Mouse (Mus musculus) neural tube, postnatal 0 days (tissue): Measurements from ENCODE around the gene B4galnt3. TPM values are rescaled to one million over a fixed set of nuclear protein-coding genes. Genes with fewer than 3 reads are reported as not detected.

Source experiments
- polyA plus RNA-seq: library from polyadenylated mRNA; unstranded; fragments of >200 nt; fragmentation: Nextera tagmentation; extraction: Ambion mirVana; gene quantifications from 2 replicates; pipeline ENCODE4 v1.2.1, GENCODE M21; 2015

B4galnt3 gene
- 0.41 and 0.59 TPM in 2 replicates for polyA plus RNA-seq

DNA sequence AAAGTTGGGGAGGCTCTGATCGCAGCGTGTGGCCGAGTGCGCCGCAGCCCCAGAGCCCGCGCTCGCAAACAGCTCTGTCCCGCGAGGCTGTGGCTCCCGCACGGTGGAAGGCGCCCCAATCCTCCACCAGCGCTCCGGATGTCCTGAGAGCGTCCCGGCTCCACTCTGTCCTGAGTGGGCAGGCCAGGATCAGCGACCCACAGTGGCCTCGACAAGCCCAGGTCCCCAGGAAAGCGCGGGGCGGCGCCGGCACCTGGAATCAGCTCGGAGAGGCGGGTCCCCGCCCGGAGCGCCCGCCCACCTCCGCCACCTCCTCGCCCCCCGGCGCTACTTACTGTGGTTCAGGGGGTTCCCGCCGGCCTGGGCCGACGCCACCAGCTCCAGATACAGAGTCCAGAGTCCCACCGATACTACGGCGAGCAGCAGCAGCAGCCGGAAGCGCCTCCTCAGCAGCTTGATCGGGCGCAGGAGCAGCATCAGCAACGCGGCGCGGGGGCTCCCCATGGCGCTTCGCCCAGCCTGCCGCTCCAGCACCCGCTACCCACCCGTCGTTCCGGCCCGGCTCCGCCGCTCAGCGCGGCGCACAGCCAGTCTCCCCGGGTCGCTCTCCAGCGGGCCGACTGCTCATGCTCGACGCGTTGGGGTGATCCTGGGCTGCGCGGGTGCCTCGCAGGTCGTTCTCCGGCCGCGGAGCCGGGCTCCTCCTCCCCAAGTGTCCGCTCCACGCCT lies at the start of gene B4galnt3, which contains the start of gene D330020A13Rik:
TSS of gene B4galnt3 (minus strand) at position 504 of the 729 bp plus-strand sequence.
TSS of gene D330020A13Rik (plus strand) at position 309 of the 729 bp plus-strand sequence.

Other genes with a start within 250 kb of the B4galnt3 start
- gene Ninj2, start 201.2 kb downstream of the B4galnt3 start, polyA plus RNA-seq: 0.39 TPM in 1 of 2 replicates, not detected in the other
- gene D330020A13Rik, start 195 bp downstream of the B4galnt3 start, polyA plus RNA-seq: 0.65 and 0.74 TPM in 2 replicates
- gene Kdm5a, start 69.6 kb upstream of the B4galnt3 start, polyA plus RNA-seq: 21.8 and 22.6 TPM in 2 replicates
- gene Ccdc77, start 69.8 kb upstream of the B4galnt3 start, polyA plus RNA-seq: 9.0 and 9.1 TPM in 2 replicates
- gene Il17ra, start 168.7 kb upstream of the B4galnt3 start, polyA plus RNA-seq: 3.4 and 4.0 TPM in 2 replicates
- gene Tmem121b, start 199.2 kb upstream of the B4galnt3 start, polyA plus RNA-seq: 2.7 and 3.0 TPM in 2 replicates
- 20.3 and 20.6 TPM in 2 replicates for gene Hdhd5, start 236.8 kb upstream of the B4galnt3 start, polyA plus RNA-seq